Mouse (Mus musculus) midbrain, embryonic 16.5 days (tissue): ENCODE data around the gene Ptprd. TPM values are rescaled to one million over a fixed set of nuclear protein-coding genes. Genes with fewer than 3 reads are reported as not detected.
A peak's percentile ranks its signal among the peaks of the same experiment; 100 is the strongest.

Experiments used
- ATAC-seq: fragments of 200-750 bp; cut with Nextera tagmentation; 2 replicates; pipeline ENCODE4 v1.8.0; 2017; ENCODE audit warnings: moderate TSS enrichment
- H3K27ac ChIP-seq: fragments of 300-500 bp; sonication (generic); 2 replicates; pipeline ENCODE4 v1.5.1; 2014; ENCODE audit warnings: mild to moderate bottlenecking, low read length, mixed read lengths
- H3K27me3 ChIP-seq: fragments of 300-500 bp; sonication (generic); 2 replicates; pipeline ENCODE4 v1.6.1; 2014; ENCODE audit warnings: low read depth, low read length, mixed read lengths; ENCODE audit not compliant: control insufficient read depth, insufficient read depth
- H3K36me3 ChIP-seq: fragments of 300-500 bp; sonication (generic); 2 replicates; pipeline ENCODE4 v1.6.1; 2014; ENCODE audit warnings: mild to moderate bottlenecking, low read length, moderate library complexity, mixed read lengths; ENCODE audit not compliant: control insufficient read depth, insufficient read depth
- H3K4me1 ChIP-seq: fragments of 300-500 bp; sonication (generic); 2 replicates; pipeline ENCODE4 v1.6.1; 2014; ENCODE audit warnings: mild to moderate bottlenecking, low read length, mixed read lengths; ENCODE audit not compliant: control insufficient read depth, insufficient read depth
- H3K4me2 ChIP-seq: fragments of 300-500 bp; sonication (generic); 2 replicates; pipeline ENCODE4 v1.6.1; 2014; ENCODE audit warnings: mild to moderate bottlenecking, low read length, mixed read lengths
- H3K4me3 ChIP-seq: fragments of 300-500 bp; sonication (generic); 2 replicates; pipeline ENCODE4 v1.5.1; 2014; ENCODE audit warnings: low read depth, mild to moderate bottlenecking, low read length, moderate library complexity, mixed read lengths
- H3K9ac ChIP-seq: fragments of 300-500 bp; sonication (generic); 2 replicates; pipeline ENCODE4 v1.6.1; 2014; ENCODE audit warnings: low read depth, low read length, mixed read lengths
- H3K9me3 ChIP-seq: fragments of 300-500 bp; sonication (generic); replicated peaks from 2 replicates; pipeline ENCODE4 v1.6.1; 2014; ENCODE audit warnings: mild to moderate bottlenecking, low read length, mixed read lengths; ENCODE audit not compliant: control insufficient read depth, poor library complexity, severe bottlenecking
- WGBS: fragments of 180-500 bp; shearing (Covaris S2); extraction: QIAGEN DNeasy Blood & Tissue Kit; methylation state at CpG from one replicate; pipeline ENCODE4 v1.1.7; 2014; 5-methylcytosine and 5-hydroxymethylcytosine counted together
- polyA plus RNA-seq: library from polyadenylated mRNA; unstranded; fragments of >200 nt; fragmentation: Nextera tagmentation; extraction: Ambion mirVana; gene quantifications from 2 replicates; pipeline ENCODE4 v1.2.1, GENCODE M21; 2015

Gene Ptprd
- polyA plus RNA-seq = 90.7 and 95.8 TPM in 2 replicates

GRCm38 (mm10) chr4:78211529-78212494 is at the start of gene Ptprd:
TSS of gene Ptprd (minus strand) at chr4:78211961.
- Histone ChIP-seq H3K9me3 (no peaks in the 10 kb centered on the region), H3K36me3 (no peaks in the 10 kb centered on the region), H3K9ac (peak within 1 kb of the TSS; percentile 77), H3K27ac (peak within 1 kb of the TSS; percentile 84), H3K4me1 (peaks cover 7% of the 10 kb centered on the region), H3K4me3 (peak within 1 kb of the TSS; percentile 60), H3K4me2 (peak within 1 kb of the TSS; percentile 62), H3K27me3 (no peaks in the 10 kb centered on the region)
- under 1% methylated on average over 74 of the region's 86 CpGs for WGBS
- ATAC-seq = peak; percentile 93

GRCm38 (mm10) chr4:78235820-78236219 is 24.1 kb upstream of the Ptprd start:
- no peaks in the 10 kb centered on the region for H3K9me3 ChIP-seq
- WGBS = 88% methylated on average over 2 of the region's 2 CpGs
- ATAC-seq = no peak
- H3K27me3 ChIP-seq = no peaks in the 10 kb centered on the region
- no peak overlapping the region for H3K27ac ChIP-seq
- no peak overlapping the region for H3K4me2 ChIP-seq
- H3K4me1 ChIP-seq = no peaks in the 10 kb centered on the region
- H3K9ac ChIP-seq = no peak overlapping the region
- no peaks in the 10 kb centered on the region for H3K36me3 ChIP-seq
- H3K4me3 ChIP-seq = no peak overlapping the region

- H3K27ac ChIP-seq = no peak overlapping the region
- no peak for ATAC-seq
- H3K4me3 ChIP-seq = no peak overlapping the region
- no peak overlapping the region for H3K9ac ChIP-seq
- WGBS = 77% methylated on average over 2 of the region's 2 CpGs
- no peaks in the 10 kb centered on the region for H3K9me3 ChIP-seq
- H3K4me1 ChIP-seq = no peaks in the 10 kb centered on the region
- H3K36me3 ChIP-seq = no peaks in the 10 kb centered on the region
- no peak overlapping the region for H3K4me2 ChIP-seq
- no peaks in the 10 kb centered on the region for H3K27me3 ChIP-seq
Observed at GRCm38 (mm10) chr4:78235316-78235715, 23.6 kb upstream of the Ptprd start.

GRCm38 (mm10) chr4:78234681-78235080 is 22.9 kb upstream of the Ptprd start:
- Histone ChIP-seq H3K9ac (no peak overlapping the region), H3K4me2 (no peak overlapping the region), H3K36me3 (no peaks in the 10 kb centered on the region), H3K4me3 (no peak overlapping the region), H3K27me3 (no peaks in the 10 kb centered on the region), H3K4me1 (no peaks in the 10 kb centered on the region), H3K9me3 (no peaks in the 10 kb centered on the region), H3K27ac (no peak overlapping the region)
- no peak for ATAC-seq
- 71% methylated on average over 1 of the region's 1 CpGs for WGBS

GRCm38 (mm10) chr4:78213949-78214348 is 2.2 kb upstream of the Ptprd start:
- Histone ChIP-seq H3K27ac (0 out of 2 replicates have a peak overlapping the region, but pooled peaks have one; percentile 36), H3K4me3 (peak overlapping the region; percentile 5; the same call in 1 of the 2 replicates)

GRCm38 (mm10) chr4:78212941-78213340 is 1.2 kb upstream of the Ptprd start:
- H3K27ac ChIP-seq = peak overlapping the region; percentile 84; the same call in 1 of the 2 replicates
- no peak for ATAC-seq
- peak overlapping the region; percentile 60 for H3K4me3 ChIP-seq
- H3K9me3 ChIP-seq = no peaks in the 10 kb centered on the region
- 47% methylated on average over 4 of the region's 4 CpGs for WGBS
- H3K4me2 ChIP-seq = peak overlapping the region; percentile 62
- no peaks in the 10 kb centered on the region for H3K27me3 ChIP-seq
- peak overlapping the region; percentile 77 for H3K9ac ChIP-seq
- H3K36me3 ChIP-seq = no peaks in the 10 kb centered on the region
- peaks cover 7% of the 10 kb centered on the region for H3K4me1 ChIP-seq

More at GRCm38 (mm10) chr4:78213949-78214348, 2.2 kb upstream of the Ptprd start:
- no peaks in the 10 kb centered on the region for H3K27me3 ChIP-seq
- peak overlapping the region; percentile 62 for H3K4me2 ChIP-seq
- H3K9ac ChIP-seq = no peak overlapping the region
- peaks cover 7% of the 10 kb centered on the region for H3K4me1 ChIP-seq
- 0 out of 2 replicates have a peak, but pooled peaks cover 2% of the 10 kb centered on the region for H3K9me3 ChIP-seq
- 36% methylated on average over 4 of the region's 4 CpGs for WGBS
- H3K36me3 ChIP-seq = no peaks in the 10 kb centered on the region
- ATAC-seq = no peak

GRCm38 (mm10) chr4:78210878-78211528 is 758 bp downstream of the Ptprd start:
- peak overlapping the region; percentile 62 for H3K4me2 ChIP-seq
- H3K4me1 ChIP-seq = peaks cover 7% of the 10 kb centered on the region
- peak overlapping the region; percentile 60 for H3K4me3 ChIP-seq

GRCm38 (mm10) chr4:78205018-78205417 is 6.7 kb downstream of the Ptprd start:
- H3K9me3 ChIP-seq = no peaks in the 10 kb centered on the region
- H3K4me1 ChIP-seq = no peaks in the 10 kb centered on the region
- no peak overlapping the region for H3K4me3 ChIP-seq
- ATAC-seq = no peak
- no peaks in the 10 kb centered on the region for H3K36me3 ChIP-seq
- H3K27ac ChIP-seq = no peak overlapping the region
- H3K9ac ChIP-seq = no peak overlapping the region
- H3K27me3 ChIP-seq = no peaks in the 10 kb centered on the region
- no peak overlapping the region for H3K4me2 ChIP-seq
- 55% methylated on average over 3 of the region's 3 CpGs for WGBS

More at GRCm38 (mm10) chr4:78210878-78211528, 758 bp downstream of the Ptprd start:
- no peaks in the 10 kb centered on the region for H3K27me3 ChIP-seq
- no peaks in the 10 kb centered on the region for H3K36me3 ChIP-seq
- ATAC-seq = peak; percentile 24; the same call in 1 of the 2 replicates
- H3K9me3 ChIP-seq = no peaks in the 10 kb centered on the region
- WGBS = 18% methylated on average over 9 of the region's 9 CpGs
- H3K9ac ChIP-seq = peak overlapping the region; percentile 77
- peak overlapping the region; percentile 84 for H3K27ac ChIP-seq
